Comparison of ENCODE assay signal across 15 mouse cellular contexts in genomic region chr13:92222763-92223162, GRCm38 (mm10).
"Had no signal": no experiment of that assay in that cellular context is flagged by ENCODE, and none has a peak within 500 bp of the region (broad histone marks: within the 10 kb centered on the region; RNA-seq: fewer than 3 reads in every experiment).

No protein-coding gene starts in this region.

- H3K9ac ChIP-seq: liver, embryonic 14.5 days; lung, embryonic 14.5 days; midbrain, embryonic 12.5 days; neural tube, embryonic 12.5 days; stomach, embryonic 15.5 days had no signal

- H3K4me3 ChIP-seq: midbrain, embryonic 10.5 days; midbrain, embryonic 12.5 days; neural tube, embryonic 12.5 days; stomach, embryonic 15.5 days had no signal

- H3K27me3 ChIP-seq: midbrain, embryonic 12.5 days; neural tube, embryonic 12.5 days; stomach, embryonic 15.5 days had no signal

- H3K9me3 ChIP-seq: midbrain, embryonic 10.5 days; midbrain, embryonic 12.5 days; neural tube, embryonic 12.5 days; stomach, embryonic 15.5 days had no signal

- H3K36me3 ChIP-seq: stomach, embryonic 15.5 days had no signal

- H3K4me2 ChIP-seq: lung, embryonic 14.5 days; midbrain, embryonic 12.5 days; neural tube, embryonic 12.5 days; stomach, embryonic 15.5 days had no signal

- DNase-seq: lung, adult 18-20 months; lung, embryonic 14.5 days; lung, postnatal 10 days; lung, postnatal 4 days; midbrain, embryonic 14.5 days; right cerebral cortex, postnatal 14 days; thymus, adult 2 months; thymus, postnatal 25 days; thymus, postnatal 4 days had no signal

- H3K4me1 ChIP-seq: midbrain, embryonic 10.5 days; midbrain, embryonic 12.5 days; neural tube, embryonic 12.5 days; stomach, embryonic 15.5 days had no signal

- H3K27ac ChIP-seq: liver, embryonic 14.5 days; midbrain, embryonic 10.5 days; midbrain, embryonic 12.5 days; neural tube, embryonic 12.5 days; stomach, embryonic 15.5 days; stomach, postnatal 0 days had no signal
